Mouse (Mus musculus) spleen, embryonic (tissue): ENCODE data around the gene Pax2.

Experiments
- CTCF ChIA-PET: fragments of 350-600 bp; sonication (Branson Sonifier 250); formaldehyde crosslinking; loops from one replicate; lab custom pipeline; 2022; lab: Charles Lee

The Pax2 gene

DNA sequence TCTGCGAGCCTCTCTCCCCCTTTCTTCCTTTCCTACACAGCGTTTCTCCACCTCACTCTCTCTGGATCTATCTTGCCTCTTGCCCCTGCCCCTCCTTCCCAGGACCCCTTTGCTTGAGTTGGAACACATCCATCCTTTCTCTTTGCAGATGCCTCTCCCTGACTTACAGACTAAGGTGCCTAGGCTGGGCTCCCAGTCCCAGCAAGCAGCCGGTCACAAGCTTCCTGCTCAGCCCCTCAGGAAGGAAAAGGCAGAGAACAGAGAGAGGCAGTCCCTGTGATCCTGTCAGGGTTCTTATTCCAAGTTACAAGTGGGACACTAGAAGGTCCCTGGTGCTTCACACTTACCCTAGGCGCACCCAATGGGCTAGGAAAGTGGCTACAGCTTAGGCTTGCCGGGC, 7.6 kb upstream of the Pax2 start:
- CTCF ChIA-PET: no interaction called here

DNA sequence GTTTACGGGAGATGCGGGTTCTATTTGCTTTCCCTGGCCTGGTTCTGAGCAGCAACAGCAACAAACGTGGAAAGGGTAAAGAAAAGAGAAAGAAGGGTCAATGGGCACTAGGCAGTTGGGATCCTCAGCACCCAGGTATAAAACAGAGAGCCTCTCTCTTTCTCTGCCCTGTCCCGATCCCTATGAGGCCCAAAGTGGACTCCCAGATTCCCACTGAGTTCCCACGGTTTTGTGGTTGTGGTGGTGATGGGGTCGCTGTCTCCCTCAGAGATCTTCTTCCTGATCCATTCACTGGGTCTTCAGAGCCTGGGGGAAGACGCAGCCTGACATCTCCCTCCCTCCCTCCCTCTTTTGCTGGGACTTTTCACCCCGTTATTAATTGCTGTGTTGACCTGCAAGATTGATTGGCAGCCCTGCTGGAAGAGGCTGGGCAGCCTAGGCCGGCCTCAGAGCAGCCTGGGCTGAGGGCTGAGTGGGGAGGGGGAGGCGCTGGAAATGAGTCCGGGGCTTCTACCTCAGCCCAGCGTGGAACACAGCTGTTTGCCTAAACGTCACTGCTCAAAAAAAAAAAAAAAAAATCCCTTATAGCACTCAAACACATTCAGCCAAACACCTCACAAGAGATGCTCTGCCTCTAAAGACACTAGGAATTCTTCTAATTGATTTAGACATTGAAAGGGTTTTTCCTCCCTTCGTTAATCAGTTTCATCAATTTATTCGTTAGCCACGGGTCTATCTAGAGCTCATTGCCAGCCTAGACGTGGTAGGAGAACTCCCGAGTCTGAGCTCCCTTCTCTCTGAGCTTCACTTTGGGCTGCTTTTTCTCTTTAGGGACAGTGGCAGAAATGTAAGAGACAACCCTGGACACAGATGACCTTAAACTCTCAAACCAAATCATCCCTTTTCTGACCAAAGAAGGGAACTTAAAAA, 6.5 kb upstream of the Pax2 start:
- CTCF ChIA-PET: no interaction called here

GRCm38 (mm10) chr19:44750051-44751041, 5.5 kb upstream of the Pax2 start:
- CTCF ChIA-PET: no interaction called here

- CTCF ChIA-PET: no interaction called here
Measured at GRCm38 (mm10) chr19:44751042-44751441, 4.8 kb upstream of the Pax2 start.

- CTCF ChIA-PET: no interaction called here
Measured at GRCm38 (mm10) chr19:44751551-44751950, 4.3 kb upstream of the Pax2 start.

DNA sequence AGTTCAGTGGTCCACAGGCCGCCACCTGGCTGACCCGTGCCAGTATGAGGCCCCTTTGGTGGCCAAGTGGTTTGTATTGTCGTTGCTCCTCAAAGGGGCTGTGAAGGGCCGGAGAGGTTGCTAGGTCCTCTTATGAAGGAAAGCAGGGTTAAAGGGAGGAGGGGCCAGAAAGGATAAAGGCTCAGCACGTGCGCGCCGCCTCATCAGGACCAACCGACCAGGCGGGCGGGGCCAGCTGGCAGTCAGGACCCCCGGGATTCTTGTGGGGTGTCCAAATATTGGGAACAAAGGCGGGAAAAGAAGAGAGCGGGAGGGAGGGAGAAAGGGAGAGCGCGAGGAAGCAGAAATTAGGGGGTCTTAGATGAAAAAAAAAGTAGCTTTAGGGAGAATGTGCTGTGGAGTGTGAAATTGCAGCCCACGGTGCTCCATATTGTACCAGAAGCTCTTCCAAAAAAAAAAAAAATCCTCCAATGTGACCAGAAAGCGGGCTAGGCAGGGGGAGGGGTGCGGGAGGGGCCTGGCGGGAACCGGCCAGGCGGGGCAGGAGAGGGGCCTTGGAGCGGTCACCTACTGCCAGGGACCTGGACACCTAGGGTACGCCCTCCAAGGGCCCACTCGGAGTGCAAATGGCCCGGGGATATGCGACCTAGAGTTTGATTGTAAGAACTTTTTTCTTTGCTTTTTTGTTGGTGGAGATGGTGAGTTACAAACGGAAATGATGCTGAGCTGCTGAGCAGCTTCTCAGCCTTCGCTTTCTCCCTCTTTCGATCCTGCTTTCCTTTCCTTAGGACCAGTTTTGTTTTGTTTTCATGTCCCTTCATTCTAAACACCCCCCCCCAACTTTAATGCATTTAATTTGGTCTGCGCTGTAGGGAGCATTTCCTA, 3.5 kb upstream of the Pax2 start:
- CTCF ChIA-PET: interaction anchor here (0.8 kb wide), 1 partner anchor 10 kb away, joined by 4 read pairs; no protein-coding TSS in a partner anchor

- CTCF ChIA-PET: no interaction called here
Measured at GRCm38 (mm10) chr19:44753361-44753760, 2.5 kb upstream of the Pax2 start.

DNA sequence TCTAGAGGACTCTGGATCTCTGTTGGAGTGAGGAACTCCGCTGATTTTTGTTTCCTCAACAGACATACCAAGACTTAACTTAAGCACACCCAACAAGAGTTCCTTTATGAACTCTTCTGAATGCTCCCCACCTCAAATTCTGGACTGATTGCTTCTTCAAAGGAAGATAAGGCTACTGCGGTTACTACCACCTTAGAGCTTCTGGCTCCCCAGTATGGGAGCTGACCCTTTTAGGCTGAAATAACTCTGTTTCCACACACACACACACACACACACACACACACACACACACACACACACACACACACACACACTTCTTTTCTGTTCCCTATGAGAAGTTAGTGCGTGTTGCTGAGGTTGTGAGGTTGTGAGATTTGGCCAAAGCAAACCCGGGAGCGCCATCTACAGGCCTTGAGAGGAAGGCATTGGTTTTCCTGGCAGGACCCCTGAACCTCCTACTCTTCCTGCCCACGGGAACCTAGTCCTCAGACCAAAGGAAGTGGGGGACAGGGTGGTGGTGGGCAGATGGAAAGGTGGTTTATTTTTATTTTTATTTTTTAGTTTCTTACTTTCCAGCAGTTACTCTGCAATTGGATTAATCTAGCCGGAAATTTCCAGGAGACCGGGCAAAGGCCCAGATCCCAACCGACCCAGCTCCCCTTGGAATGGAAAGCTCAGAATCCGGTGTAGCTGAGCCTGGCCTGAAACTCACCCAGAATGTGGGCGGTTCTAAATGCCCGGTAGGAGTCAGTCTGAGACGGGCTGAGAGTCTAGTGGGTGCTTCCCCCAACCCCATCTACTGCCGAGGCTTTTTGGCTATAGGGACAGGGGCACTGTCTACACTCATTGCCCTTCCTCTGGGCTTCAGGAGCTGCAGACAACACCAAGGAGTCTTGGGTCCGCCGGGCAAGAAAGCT, 1.1 kb upstream of the Pax2 start:
- CTCF ChIA-PET: no interaction called here

- CTCF ChIA-PET: no interaction called here
Measured at GRCm38 (mm10) chr19:44755378-44755692, 510 bp upstream of the Pax2 start.

GRCm38 (mm10) chr19:44756421-44757230, 781 bp downstream of the Pax2 start:
- CTCF ChIA-PET: no interaction called here

- CTCF ChIA-PET: interaction anchor here (0.6 kb wide), 1 partner anchor 272 kb away, joined by 3 read pairs; no protein-coding TSS in a partner anchor
Measured at GRCm38 (mm10) chr19:44757231-44757871, 1.5 kb downstream of the Pax2 start.

DNA sequence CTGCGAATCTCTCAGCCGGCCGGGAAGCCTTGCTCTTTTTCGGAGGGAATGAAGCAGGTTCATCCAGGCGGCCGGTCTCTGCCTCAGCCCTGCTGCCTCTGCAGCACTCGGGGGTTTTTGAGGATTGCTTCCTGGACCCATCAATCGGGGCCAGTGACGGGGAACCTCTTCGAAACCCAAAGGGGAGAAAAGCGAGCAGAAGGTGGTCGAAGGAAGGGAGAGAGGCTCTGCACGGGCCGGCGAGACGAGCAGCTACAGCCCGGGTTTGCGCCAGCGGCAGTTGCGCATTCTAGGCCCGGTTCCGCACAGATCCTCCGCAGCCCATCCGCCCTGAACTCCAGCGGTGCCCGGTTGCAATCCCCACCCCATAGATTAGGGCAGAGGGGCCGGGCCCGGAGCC, 3.0 kb downstream of the Pax2 start:
- CTCF ChIA-PET: no interaction called here

GRCm38 (mm10) chr19:44759531-44760118, 3.8 kb downstream of the Pax2 start:
- CTCF ChIA-PET: no interaction called here

GRCm38 (mm10) chr19:44760259-44761131, 4.7 kb downstream of the Pax2 start:
- CTCF ChIA-PET: no interaction called here

- CTCF ChIA-PET: interaction anchor here (0.7 kb wide), 1 partner anchor 10 kb away, joined by 4 read pairs; no protein-coding TSS in a partner anchor
Measured at GRCm38 (mm10) chr19:44762121-44762621, 6.3 kb downstream of the Pax2 start.

GRCm38 (mm10) chr19:44770268-44771050, 14.6 kb downstream of the Pax2 start:
- CTCF ChIA-PET: no interaction called here
